Mouse (Mus musculus) frontal cortex, postnatal 36 days (tissue): ENCODE data around the gene Gatad2b.
"Not testable (repeated sequence)": the region's sequence is repeated elsewhere in the genome, so short reads cannot be mapped to it uniquely, and the experiment has no call there.

ENCODE experiments used
- DNase-seq, 2 experiments: peaks; one replicate each; pipeline ENCODE4 v3.0.0; 2022; ENCODE audit warnings: low spot score in 2 of 2

Gene Gatad2b

GRCm38 (mm10) chr3:90309589-90309988 lies 16.6 kb downstream of the Gatad2b start:
- DNase-seq, result no peak

DNA sequence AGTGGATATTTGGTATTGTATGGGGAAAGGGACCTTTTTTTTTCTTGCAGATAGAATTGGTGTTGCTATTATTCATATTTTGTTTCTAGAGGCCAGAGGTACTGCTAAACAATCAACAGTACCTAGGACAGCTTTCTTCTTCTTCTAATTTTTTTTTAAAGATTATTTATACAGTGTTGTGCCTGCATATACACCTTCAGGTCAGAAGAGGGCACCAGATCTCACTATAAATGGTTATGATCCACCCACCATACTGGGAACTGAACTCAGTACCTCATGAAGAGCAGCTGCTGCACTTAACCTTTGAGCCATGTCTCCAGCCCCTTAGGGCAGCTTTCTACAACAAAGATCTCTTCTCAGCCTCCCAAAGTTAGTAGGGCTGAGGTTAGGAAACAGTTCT lies 20.4 kb downstream of the Gatad2b start:
- DNase-seq, result no peak

- no peak for DNase-seq
Observed at GRCm38 (mm10) chr3:90314241-90314640, 21.3 kb downstream of the Gatad2b start.

GRCm38 (mm10) chr3:90322289-90322688 lies 29.3 kb downstream of the Gatad2b start:
- DNase-seq, result no peak

GRCm38 (mm10) chr3:90323119-90323518 lies 30.1 kb downstream of the Gatad2b start:
- DNase-seq, result peak; percentile 58 to 74

DNA sequence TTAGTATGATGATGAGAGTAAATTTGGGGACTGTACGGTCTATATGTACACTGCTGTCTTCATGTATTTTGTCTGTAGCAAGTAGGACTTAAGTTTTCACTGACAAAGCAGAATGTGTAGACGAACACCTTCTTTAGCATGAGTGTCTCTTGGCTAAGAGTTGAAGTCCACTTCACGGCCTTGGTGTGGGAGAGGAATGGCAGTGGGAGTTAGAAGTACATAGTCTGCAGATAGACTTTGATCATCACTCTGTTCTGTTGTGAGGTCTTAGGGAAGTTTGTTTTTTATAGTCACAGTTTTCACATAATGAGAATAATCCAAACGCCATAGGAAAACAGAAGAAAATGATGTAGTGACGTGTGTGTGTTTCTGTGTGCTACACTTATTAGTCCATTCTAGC lies 39.5 kb downstream of the Gatad2b start:
- no peak for DNase-seq

- no peak for DNase-seq
Observed at GRCm38 (mm10) chr3:90335517-90335916, 42.5 kb downstream of the Gatad2b start.

GRCm38 (mm10) chr3:90338190-90338589 lies 45.2 kb downstream of the Gatad2b start:
- no peak for DNase-seq

DNA sequence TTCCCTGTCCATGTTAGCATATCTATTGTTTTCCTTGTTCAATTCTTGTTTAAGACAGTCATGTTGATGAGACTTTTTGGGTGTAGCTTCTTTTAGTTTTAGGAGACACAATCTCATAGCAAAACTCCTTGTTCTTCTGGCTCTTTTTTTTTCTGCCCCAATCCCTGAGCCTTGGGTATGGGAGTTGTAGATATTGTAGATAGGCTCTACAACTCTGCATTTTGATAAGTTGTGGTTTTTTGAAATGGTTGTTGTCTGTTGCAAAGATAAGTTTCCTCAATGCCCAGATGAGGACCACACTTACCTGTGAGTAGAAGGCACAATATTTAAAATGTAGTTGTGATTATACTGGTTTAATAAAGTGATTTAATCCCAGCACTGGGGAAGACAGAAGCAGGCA lies 47.2 kb downstream of the Gatad2b start:
- DNase-seq, result no peak

- DNase-seq, result not testable (repeated sequence)
Observed at GRCm38 (mm10) chr3:90342853-90343252, 49.9 kb downstream of the Gatad2b start.

DNA sequence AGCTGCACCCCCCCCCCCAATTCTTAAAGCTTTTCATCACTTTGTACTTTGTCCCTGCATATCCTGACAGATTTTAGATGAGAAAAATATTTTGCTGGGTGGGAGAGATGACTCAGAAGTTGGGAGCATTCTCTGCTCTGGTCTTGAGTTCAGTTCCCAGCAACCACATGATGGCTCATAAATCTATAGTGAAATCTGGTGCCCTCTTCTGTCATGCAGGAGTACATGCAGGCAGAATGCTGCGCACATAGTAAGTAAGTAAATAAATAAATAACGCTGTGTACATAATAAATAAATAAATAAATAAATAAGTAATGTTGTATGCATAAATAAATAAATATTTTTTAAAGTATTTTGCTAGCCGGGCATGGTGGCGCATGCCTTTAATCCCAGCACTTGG lies 54.9 kb downstream of the Gatad2b start:
- no peak for DNase-seq

DNA sequence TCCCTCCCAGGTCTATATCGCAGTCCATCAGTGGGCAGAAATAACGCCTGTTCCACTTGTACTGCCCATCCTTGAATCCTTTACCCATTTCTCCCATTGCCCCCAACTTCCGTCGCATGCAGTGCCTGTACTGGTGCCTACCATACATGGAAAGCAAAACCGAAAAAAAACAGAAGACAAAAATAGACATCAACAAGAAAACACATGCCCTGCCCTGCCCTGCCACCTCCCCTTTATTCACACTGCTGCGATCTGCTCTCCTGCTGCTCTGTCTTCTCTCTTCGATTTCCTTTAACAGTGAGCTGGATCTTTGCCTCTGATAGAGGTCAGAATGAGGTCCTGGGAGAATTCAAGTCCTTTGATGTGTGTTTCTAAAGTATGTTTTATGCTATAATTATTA lies 65.0 kb downstream of the Gatad2b start:
- DNase-seq, result no peak

- DNase-seq, result no peak
Observed at GRCm38 (mm10) chr3:90359230-90359629, 66.3 kb downstream of the Gatad2b start.

DNA sequence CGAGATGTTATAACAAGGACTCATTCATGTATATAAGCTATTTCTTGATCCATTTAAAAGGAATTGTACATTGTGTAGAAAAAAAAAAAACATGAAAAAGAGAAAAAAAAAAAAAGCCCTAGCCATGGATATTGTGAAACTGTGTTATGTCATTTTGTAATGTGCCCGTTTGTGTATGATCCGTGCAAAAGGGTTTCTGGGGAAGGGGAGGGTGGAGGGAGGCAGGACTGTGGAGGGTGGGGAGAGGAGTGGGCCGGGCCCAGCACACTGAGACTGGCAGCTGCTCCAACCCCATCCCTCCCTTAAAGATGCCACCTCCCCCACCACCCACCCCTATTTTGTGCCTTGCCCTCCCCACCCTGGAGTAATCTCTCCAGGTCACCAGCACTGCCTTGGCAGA lies 68.5 kb downstream of the Gatad2b start:
- DNase-seq, result no peak

DNA sequence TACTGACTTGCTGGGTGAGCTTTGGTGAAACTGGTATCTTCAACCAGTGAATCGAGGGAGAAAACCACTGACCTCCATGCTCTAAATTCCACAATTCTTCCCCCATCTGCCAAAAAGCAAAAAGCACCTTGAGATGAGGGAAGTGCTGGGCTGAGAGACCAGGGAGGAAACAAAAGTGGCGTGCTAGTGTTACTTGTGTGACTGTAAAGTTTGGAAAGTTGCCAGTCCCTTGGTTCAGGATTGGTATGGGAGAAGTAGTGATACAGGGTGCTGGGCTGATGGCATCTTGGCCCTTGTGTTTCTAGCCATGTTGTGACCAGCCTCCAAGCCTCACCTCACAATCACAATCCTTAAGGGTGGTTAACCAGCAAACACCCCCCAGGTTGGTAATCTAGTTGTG lies 69.4 kb downstream of the Gatad2b start:
- no peak for DNase-seq

DNA sequence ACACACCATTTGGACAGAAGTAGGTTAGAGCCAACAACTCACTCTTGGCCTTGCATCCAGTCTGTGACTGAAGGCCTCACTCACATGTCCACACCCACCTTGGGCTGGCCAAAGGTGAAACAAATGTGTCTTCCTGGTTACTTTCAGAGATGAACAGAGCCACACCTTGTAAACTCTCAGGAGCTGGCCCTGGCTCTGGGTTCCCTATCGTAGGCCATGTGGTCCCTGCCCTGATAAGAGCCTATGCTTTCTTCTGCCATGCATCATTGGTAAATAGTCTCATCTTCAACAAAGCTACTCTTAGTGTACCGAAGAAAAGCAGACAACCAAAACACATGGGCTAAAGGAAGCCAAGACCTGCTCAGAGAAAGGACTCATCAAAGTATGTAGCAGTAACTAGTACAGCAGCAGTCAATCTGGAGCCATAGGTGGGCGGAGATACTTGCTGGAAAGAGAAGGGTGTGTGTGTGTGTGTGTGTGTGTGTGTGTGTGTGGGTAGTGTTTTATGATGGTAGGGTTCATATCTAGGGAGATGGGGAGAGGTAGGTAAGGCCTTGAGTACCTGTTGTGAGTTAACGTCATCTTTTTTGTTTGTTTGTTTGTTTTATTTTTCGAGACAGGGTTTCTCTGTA lies 74.1 kb downstream of the Gatad2b start:
- no peak for DNase-seq

DNA sequence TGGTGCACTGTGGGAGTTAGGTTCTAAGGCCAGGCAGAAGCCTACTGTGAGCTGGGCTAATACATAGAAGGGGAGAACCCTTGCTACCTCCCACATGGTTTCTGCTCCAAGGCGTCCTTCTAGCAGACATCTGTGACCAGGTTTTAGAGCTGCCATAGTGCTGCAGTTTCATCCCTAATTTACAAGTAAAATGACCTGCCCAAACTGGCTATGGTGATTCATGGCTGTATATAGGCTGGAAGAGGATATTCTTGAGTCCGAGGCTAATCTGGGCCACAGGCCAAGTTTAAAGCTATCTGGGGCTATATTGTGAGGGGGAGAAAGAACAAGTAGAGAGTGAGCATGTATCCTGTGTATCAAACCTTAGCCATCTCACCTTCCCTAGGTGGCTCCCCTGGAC lies 76.1 kb downstream of the Gatad2b start:
- peak; percentile 38 to 70 for DNase-seq

DNA sequence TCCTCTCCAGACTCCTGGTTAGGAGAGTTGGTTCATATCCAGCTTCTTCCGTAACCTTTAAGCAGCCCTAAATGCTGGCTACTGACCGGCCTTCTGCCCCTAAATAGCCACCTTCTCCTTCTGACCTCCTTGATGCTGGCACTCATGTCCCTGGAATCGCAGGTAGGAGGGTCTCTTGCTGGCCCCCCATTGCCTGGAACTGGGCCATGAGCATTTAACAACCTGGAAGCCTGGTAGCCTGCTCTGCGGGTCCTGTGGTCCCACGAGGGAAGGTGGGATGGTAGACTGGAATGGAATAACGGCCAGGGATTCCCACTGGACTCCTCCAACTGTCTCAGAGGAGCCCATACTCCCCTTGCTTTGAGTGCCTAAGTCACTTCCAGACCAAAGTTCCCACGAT lies 78.9 kb downstream of the Gatad2b start:
- DNase-seq, result no peak

- DNase-seq, result no peak
Observed at GRCm38 (mm10) chr3:90372817-90373216, 79.8 kb downstream of the Gatad2b start.

DNA sequence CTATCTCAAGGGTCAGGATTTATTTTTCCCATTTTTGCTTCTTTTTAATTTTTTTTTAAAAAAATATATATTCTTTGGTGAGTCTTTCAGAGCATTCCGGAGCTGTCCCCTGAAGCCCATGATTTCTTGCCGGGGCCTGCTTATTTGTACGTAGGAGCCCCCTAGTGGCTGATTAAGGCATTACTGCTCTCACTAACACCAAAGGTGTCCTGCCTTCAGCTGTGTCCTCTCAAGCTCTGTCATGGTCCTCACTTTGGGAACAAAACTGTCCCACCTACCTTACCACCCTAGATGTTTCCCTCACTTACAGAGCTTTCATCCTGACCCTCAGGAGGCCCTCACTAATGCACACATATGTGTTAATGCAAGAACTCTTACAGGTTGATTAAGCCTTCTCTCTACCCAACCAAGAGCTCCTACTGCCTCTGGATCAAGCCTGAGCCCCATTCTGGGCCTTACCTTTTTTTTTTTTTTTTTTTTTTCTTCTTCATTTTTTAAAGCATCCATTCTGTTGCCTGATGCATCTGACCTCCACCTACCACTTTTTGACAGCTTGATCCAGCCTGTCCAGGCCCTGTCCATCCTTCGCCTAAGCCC lies 80.6 kb downstream of the Gatad2b start:
- peak; percentile 70 to 90 for DNase-seq

- DNase-seq, result no peak
Observed at GRCm38 (mm10) chr3:90374368-90374767, 81.4 kb downstream of the Gatad2b start.

GRCm38 (mm10) chr3:90375562-90376246 lies 82.7 kb downstream of the Gatad2b start:
- no peak for DNase-seq

DNA sequence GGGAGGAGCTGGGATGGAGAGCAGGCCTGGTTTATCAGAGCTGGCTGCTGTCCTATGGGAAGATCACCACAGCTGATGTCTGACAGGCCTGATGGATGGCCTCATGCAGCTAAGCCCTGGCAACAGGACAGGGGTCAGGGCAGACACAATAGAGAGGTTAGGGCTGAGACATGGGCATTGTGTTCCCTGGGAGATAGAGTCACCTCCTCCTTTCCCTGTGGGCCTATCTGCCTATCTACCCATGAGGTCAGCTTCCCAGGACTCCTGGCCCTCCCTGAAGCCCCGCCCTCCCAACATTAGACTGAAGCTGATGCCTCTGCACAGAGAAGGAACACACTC lies 83.2 kb downstream of the Gatad2b start:
- DNase-seq, result no peak
